Mouse (Mus musculus): ENCODE measurements around the gene Fsd2. TPM values are rescaled to one million over a fixed set of nuclear protein-coding genes. Genes with fewer than 3 reads are reported as not detected.

The Fsd2 gene
- polyA plus RNA-seq, 1 experiment = 4.8 TPM

- TF ChIP-seq SRF (IDR thresholded peaks at IDR 0.05; ENCODE audit: control insufficient read depth, insufficient read length, low read depth) (no peak), REST (IDR thresholded peaks at IDR 0.05; ENCODE audit: insufficient read depth, insufficient read length) (no peak)
- no peak overlapping the region for H3K4me2 ChIP-seq (ENCODE audit: low read depth)
- H3K27me3 ChIP-seq (ENCODE audit: control insufficient read depth, insufficient read depth, insufficient read length) = peaks cover 18% of the 10 kb centered on the region
- H3ac ChIP-seq (ENCODE audit: control insufficient read depth, insufficient read length) = no peak overlapping the region
- no peaks in the 10 kb centered on the region for H3K36me3 ChIP-seq (ENCODE audit: control insufficient read depth, insufficient read depth)
- no peak overlapping the region for H3K4me3 ChIP-seq
- no peaks in the 10 kb centered on the region for H3K79me2 ChIP-seq (ENCODE audit: control insufficient read depth, insufficient read depth)
Observed at GRCm38 (mm10) chr7:81514906-81515590, 51.7 kb downstream of the Fsd2 start.

DNA sequence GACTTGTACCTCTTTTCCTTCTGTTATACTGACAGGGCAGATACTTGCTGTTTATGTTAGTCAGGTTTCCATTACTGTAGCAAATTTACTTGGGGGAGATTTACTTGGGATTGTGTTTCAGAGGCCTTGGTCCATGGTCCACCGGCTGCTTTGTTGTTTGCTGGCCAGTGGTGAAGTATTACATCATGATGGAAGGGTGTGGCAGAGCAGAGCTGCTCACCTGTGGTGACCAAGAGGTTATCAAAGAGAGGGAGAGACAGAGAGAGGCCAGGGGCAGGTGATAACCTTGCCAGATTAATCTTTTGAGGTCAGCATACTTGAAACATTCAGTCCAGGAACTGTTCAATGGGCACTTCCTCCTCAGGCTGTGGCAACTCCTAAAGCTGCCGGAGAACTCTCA, 65.7 kb downstream of the Fsd2 start:
- no peak overlapping the region for H3K4me3 ChIP-seq
- H3K4me2 ChIP-seq (ENCODE audit: low read depth) = no peak overlapping the region
- TF ChIP-seq MAX (IDR thresholded peaks at IDR 0.05; ENCODE audit: low read depth) = no peak
- no peak for TF ChIP-seq POLR2A (IDR thresholded peaks at IDR 0.05; ENCODE audit: insufficient read length, low read depth)
- no peak for TF ChIP-seq TCF12 (IDR thresholded peaks at IDR 0.05; ENCODE audit: insufficient read depth, poor library complexity, severe bottlenecking)
- TF ChIP-seq POLR2AphosphoS2 (IDR thresholded peaks at IDR 0.05; ENCODE audit: insufficient read length, low read depth) = no peak
- no peak for TF ChIP-seq TCF3 (IDR thresholded peaks at IDR 0.05; ENCODE audit: insufficient read length, low read depth)
- TF ChIP-seq USF1 (IDR thresholded peaks at IDR 0.05; ENCODE audit: low read depth) = no peak
- TF ChIP-seq SRF (IDR thresholded peaks at IDR 0.05; ENCODE audit: control insufficient read depth, insufficient read length, low read depth) = no peak
- TF ChIP-seq CEBPB (IDR thresholded peaks at IDR 0.05; ENCODE audit: insufficient read depth, poor library complexity, severe bottlenecking) = no peak
- TF ChIP-seq MYOG (IDR thresholded peaks at IDR 0.05; ENCODE audit: control insufficient read depth in 1 of 3, insufficient read depth in 1 of 3, insufficient read length in 2 of 3, low read depth in 2 of 3) = no peak
- TF ChIP-seq REST (IDR thresholded peaks at IDR 0.05; ENCODE audit: insufficient read depth, insufficient read length) = no peak
- TF ChIP-seq MYOD1 (IDR thresholded peaks at IDR 0.05; ENCODE audit: control insufficient read depth in 1 of 3, insufficient read length in 2 of 3, low read depth in 2 of 3) = no peak
- TF ChIP-seq E2F4 (IDR thresholded peaks at IDR 0.05; ENCODE audit: insufficient read depth) = no peak
- H3K36me3 ChIP-seq (ENCODE audit: control insufficient read depth, insufficient read depth) = no peaks in the 10 kb centered on the region
- no peak overlapping the region for H3ac ChIP-seq (ENCODE audit: control insufficient read depth, insufficient read length)
- H3K27me3 ChIP-seq (ENCODE audit: control insufficient read depth, insufficient read depth, insufficient read length) = peaks cover 40% of the 10 kb centered on the region
- H3K79me2 ChIP-seq (ENCODE audit: control insufficient read depth, insufficient read depth) = no peaks in the 10 kb centered on the region

- Histone ChIP-seq H3K4me3 (no peak within 1 kb of the TSS), H3ac (ENCODE audit: control insufficient read depth, insufficient read length) (no peak within 1 kb of the TSS), H3K36me3 (ENCODE audit: control insufficient read depth, insufficient read depth) (no peaks in the 10 kb centered on the region), H3K4me2 (ENCODE audit: low read depth) (no peak within 1 kb of the TSS), H3K79me2 (ENCODE audit: control insufficient read depth, insufficient read depth) (no peaks in the 10 kb centered on the region), H3K27me3 (ENCODE audit: control insufficient read depth, insufficient read depth, insufficient read length) (peaks cover 52% of the 10 kb centered on the region)
- no peak for TF ChIP-seq REST (IDR thresholded peaks at IDR 0.05; ENCODE audit: insufficient read depth, insufficient read length)
- no peak for TF ChIP-seq TCF3 (IDR thresholded peaks at IDR 0.05; ENCODE audit: insufficient read length, low read depth)
- no peak for TF ChIP-seq MYOG (IDR thresholded peaks at IDR 0.05; ENCODE audit: control insufficient read depth in 1 of 3, insufficient read depth in 1 of 3, insufficient read length in 2 of 3, low read depth in 2 of 3)
- TF ChIP-seq POLR2A (IDR thresholded peaks at IDR 0.05; ENCODE audit: insufficient read length, low read depth) = no peak
- no peak for TF ChIP-seq CEBPB (IDR thresholded peaks at IDR 0.05; ENCODE audit: insufficient read depth, poor library complexity, severe bottlenecking)
- no peak for TF ChIP-seq USF1 (IDR thresholded peaks at IDR 0.05; ENCODE audit: low read depth)
- no peak for TF ChIP-seq MAX (IDR thresholded peaks at IDR 0.05; ENCODE audit: low read depth)
- TF ChIP-seq POLR2AphosphoS2 (IDR thresholded peaks at IDR 0.05; ENCODE audit: insufficient read length, low read depth) = no peak
- no peak for TF ChIP-seq SRF (IDR thresholded peaks at IDR 0.05; ENCODE audit: control insufficient read depth, insufficient read length, low read depth)
- TF ChIP-seq TCF12 (IDR thresholded peaks at IDR 0.05; ENCODE audit: insufficient read depth, poor library complexity, severe bottlenecking) = no peak
- TF ChIP-seq MYOD1 (IDR thresholded peaks at IDR 0.05; ENCODE audit: control insufficient read depth in 1 of 3, insufficient read length in 2 of 3, low read depth in 2 of 3) = no peak
- no peak for TF ChIP-seq E2F4 (IDR thresholded peaks at IDR 0.05; ENCODE audit: insufficient read depth)
Observed at GRCm38 (mm10) chr7:81498181-81498580, 68.6 kb downstream of the Fsd2 start, which contains the start of gene BC048679. TSS of gene BC048679 (minus strand) at chr7:81498281.

GRCm38 (mm10) chr7:81497171-81497570, 69.6 kb downstream of the Fsd2 start:
- Histone ChIP-seq H3K4me2 (ENCODE audit: low read depth) (no peak overlapping the region), H3ac (ENCODE audit: control insufficient read depth, insufficient read length) (no peak overlapping the region), H3K36me3 (ENCODE audit: control insufficient read depth, insufficient read depth) (no peaks in the 10 kb centered on the region), H3K79me2 (ENCODE audit: control insufficient read depth, insufficient read depth) (no peaks in the 10 kb centered on the region), H3K27me3 (ENCODE audit: control insufficient read depth, insufficient read depth, insufficient read length) (peaks cover 49% of the 10 kb centered on the region), H3K4me3 (no peak overlapping the region)
- TF ChIP-seq TCF12 (IDR thresholded peaks at IDR 0.05; ENCODE audit: insufficient read depth, poor library complexity, severe bottlenecking) (no peak), USF1 (IDR thresholded peaks at IDR 0.05; ENCODE audit: low read depth) (no peak), POLR2A (IDR thresholded peaks at IDR 0.05; ENCODE audit: insufficient read length, low read depth) (no peak), MYOG (IDR thresholded peaks at IDR 0.05; ENCODE audit: control insufficient read depth in 1 of 3, insufficient read depth in 1 of 3, insufficient read length in 2 of 3, low read depth in 2 of 3) (no peak), SRF (IDR thresholded peaks at IDR 0.05; ENCODE audit: control insufficient read depth, insufficient read length, low read depth) (no peak), TCF3 (IDR thresholded peaks at IDR 0.05; ENCODE audit: insufficient read length, low read depth) (no peak), E2F4 (IDR thresholded peaks at IDR 0.05; ENCODE audit: insufficient read depth) (no peak), CEBPB (IDR thresholded peaks at IDR 0.05; ENCODE audit: insufficient read depth, poor library complexity, severe bottlenecking) (no peak), REST (IDR thresholded peaks at IDR 0.05; ENCODE audit: insufficient read depth, insufficient read length) (no peak), MYOD1 (IDR thresholded peaks at IDR 0.05; ENCODE audit: control insufficient read depth in 1 of 3, insufficient read length in 2 of 3, low read depth in 2 of 3) (no peak)
